Mouse (Mus musculus) gastrocnemius, adult 8-10 months (tissue): ENCODE measurements around the gene 2810459M11Rik. TPM values are rescaled to one million over a fixed set of nuclear protein-coding genes. Genes with fewer than 3 reads are reported as not detected.

Source experiments
- DNase-seq, 2 experiments: peaks; one replicate each; pipeline ENCODE4 v3.0.0; 2022; ENCODE audit warnings: low spot score in 2 of 2
- total RNA-seq, 4 experiments: library from RNA; stranded (reverse); gene quantifications; 2 replicates each; pipeline ENCODE4 v1.2.4; 2022

2810459M11Rik gene
- total RNA-seq, 4 experiments from 2014 or later, result not detected

DNA sequence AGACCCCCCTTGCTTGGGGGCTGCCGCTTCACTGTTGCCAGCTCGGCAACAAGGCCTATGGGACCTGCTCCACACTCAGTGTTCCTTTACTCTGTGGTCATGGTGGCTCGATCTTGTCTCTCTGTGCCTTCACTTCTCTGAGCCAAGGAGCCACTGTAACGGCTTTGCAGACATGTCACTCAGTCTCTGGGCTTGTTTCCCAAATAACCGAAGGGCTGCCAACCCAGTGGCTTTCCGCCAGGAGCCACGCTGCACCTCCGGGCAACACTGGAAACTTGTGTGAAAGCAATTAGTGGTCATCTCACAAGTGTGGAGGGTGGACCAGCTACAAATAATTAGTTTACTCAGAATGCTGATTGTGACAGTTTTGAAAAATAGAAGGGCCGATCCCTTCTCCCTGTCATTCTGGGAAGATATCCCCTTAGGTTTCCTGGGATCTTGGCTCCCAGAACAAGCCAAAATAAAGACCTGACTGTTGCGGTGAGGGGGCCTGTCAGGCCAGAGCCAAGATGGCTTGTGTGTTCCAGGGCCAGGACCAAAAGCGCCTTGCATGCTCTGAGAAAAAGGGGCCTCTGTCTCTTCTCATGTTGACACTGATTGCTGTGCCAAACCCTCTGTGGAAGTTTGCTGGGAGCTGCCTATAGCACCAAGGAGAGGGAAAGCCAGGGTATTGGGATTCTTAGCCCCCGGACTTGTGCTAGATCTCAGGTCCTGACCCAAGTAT, 7.7 kb downstream of the 2810459M11Rik start:
- DNase-seq, result peak; percentile 41 to 67

GRCm38 (mm10) chr1:86054943-86055342, 9.3 kb downstream of the 2810459M11Rik start:
- no peak for DNase-seq

DNA sequence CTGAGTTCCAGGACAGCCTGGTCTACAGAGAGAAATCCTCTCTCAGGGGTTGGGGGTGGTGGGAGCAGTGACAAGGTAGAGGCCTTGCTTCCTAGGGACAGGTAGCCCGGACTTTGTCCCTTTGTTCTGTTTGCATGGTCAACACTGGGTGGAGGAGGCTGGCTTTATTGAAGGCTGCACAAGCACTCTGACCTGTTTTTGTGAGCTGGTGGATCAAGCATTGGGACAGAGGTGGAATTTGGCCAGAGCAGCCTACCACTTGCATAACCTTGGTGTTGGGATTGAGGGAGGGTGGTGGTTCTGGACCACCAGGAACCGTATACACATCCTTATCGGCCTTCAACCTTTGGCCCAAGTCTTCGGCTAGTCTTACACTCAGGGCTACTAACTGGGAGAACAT, 10.6 kb downstream of the 2810459M11Rik start:
- DNase-seq, result no peak

DNA sequence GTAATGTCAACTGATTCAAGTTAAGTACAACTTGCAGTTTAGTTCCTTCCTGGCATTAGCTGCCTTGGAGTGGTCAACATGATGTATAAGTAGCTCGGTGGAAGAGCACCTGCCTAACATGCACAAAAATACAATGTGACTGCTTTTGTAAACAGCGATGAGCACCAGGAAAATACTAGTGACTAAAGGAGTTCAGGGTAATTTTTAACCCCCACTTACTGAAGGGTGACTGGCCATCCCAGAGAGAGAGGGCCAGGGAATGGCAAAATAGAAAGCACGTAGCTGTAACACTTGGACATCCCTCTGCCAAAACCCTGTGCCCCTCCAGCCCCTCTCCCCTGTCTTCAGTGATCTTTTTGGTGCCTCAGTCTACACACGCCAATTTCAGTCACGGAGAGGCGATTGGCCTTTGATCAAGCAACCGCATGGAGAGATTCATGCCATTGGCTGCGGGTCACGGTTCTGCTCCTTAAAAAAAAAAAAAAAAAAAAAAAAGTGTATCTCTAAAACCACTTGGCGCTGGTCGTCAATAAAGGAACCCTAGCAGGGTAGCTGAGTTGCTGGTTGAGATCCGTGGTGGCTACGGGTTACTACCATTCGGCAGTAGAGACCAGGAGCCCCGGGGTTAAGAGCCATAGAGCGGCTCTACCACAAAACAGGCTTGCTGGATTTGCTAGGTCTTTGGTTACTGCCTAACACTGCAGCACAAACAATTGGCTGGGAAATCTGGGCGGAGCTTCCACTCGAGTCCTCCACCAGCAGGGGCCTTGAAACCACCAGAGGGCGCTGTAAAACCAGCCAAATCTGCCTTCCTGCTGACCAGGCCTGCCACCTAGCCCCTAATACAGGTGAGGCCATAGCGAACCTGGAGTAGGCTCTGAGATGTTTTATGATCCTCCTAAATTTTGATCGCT, 13.4 kb downstream of the 2810459M11Rik start:
- DNase-seq, result peak; percentile 86 to 89

DNA sequence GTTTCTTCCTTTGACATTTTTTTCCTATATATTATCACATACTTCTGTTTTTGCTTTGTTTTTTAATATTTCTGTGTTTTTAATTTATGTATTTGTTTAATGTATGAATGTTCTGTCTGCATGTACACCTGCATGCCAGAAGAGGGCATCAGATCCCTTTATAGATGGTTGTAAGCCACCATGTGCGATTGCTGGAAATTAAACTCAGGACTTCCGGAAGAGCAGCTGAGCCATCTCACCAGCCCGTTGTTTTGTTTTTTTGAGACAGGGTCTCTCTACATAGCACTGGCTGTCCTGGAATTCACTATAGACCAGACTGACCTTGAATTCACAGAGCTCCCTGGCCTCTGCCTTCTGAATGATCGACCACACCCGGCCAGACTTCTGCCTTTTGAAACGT, 16.9 kb downstream of the 2810459M11Rik start:
- no peak for DNase-seq

DNA sequence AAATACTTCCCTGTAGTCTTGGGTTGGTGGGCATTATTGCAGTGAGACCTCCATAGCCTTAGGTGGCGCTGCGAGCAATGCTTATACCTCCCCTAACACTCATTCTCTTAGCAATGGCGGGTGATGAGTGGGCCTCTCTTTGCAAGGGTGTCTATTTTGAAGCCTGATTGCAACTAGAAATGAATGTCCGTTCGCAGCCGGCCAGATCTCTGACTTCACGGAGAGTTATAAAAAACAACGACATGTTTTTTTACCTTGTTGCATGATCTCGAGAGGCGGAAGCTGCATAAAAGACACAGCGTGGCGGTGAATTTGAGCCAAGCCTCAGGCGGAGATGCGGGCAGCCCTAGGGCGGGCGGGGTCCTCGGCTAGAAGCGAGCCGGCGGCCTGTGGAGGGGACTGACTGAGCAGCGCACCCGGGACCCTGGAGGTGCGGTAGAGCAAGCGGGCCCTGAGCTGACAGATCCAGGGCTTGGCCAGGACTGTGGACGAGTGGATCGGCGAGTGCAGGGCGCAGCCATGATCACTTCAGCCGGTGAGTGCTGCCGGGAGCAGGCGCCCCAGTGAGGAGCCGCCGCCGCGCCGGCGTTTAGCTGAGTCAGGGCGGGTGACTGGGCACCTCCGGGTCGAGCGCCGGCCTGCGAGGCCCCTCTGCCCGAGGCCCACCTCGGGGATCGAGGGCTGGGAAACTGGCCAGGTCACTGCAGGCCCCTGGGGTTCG, 18.8 kb downstream of the 2810459M11Rik start, which contains the start of gene Psmd1:
Gene Psmd1, plus strand, starts transcription at position 117 of the 721 bp plus-strand sequence.
- DNase-seq, result peak; percentile 77 to 80

DNA sequence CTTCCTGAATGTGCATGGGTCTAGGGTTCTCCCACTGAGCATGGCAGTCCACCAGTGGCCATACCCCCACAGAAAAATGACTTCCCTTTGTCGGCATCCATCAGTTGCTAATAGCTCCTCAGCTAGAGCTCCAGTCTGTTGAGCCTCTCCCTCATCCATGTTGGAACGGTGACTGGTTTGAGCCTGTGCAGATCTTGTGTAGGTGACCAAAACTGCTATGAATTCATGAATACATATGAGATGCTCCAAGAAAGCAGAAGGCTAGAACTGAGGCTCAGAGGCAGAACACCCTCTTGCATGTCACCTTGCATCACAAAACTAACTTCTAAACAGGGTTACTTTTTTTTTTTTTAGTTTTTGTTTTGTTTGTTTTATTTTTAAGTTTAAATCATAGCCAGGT, 30.9 kb downstream of the 2810459M11Rik start:
- DNase-seq, result no peak

- DNase-seq, result no peak
These were observed 48.8 kb downstream of the 2810459M11Rik start for GRCm38 (mm10) chr1:86094413-86094812.

DNA sequence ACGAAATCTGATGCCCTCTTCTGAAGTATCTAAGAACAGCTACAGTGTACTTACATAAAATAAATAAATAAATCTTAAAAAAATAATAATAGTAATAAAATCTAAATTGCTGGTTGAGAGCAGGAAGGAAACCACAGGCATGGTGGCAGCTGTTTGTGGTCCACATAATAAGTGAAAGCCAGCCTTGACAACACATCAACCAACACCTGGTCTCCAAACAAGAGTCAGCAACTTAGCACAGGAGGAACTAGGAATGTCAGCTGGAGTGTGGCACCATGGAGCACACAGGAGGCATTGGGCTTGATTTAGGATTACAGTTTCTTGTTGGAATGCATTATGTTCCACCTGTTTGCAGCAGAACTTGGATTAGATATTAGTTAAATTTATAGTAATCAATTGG, 59.4 kb downstream of the 2810459M11Rik start:
- DNase-seq, result no peak

Other genes with a start within 250 kb of the 2810459M11Rik start
- gene Itm2c, start 151.6 kb upstream of the 2810459M11Rik start, total RNA-seq, result 10 to 100 TPM; 24.3 to 35.2 (median 28.2) TPM
- gene 4933407L21Rik, start 117.4 kb upstream of the 2810459M11Rik start, total RNA-seq, result under 1 TPM in 2 of 4 experiments, not detected in 2; 0.22 to 0.67 TPM
- gene Gpr55, start 84.9 kb upstream of the 2810459M11Rik start, total RNA-seq, result not detected
- gene Spata3, start 29.0 kb upstream of the 2810459M11Rik start, total RNA-seq, result not detected
- 100 to 1,000 TPM; 124 to 134 (median 130) TPM for gene Psmd1, start 18.5 kb downstream of the 2810459M11Rik start, total RNA-seq
- gene Htr2b, start 66.1 kb downstream of the 2810459M11Rik start, total RNA-seq, result under 1 TPM in 2 of 4 experiments, not detected in 2; 0.27 to 0.65 TPM
- not detected for gene Gm21972, start 87.8 kb downstream of the 2810459M11Rik start, total RNA-seq
- gene Armc9, start 108.9 kb downstream of the 2810459M11Rik start, total RNA-seq, result 1 to 10 TPM; 1.5 to 2.1 (median 1.8) TPM